Mouse (Mus musculus) embryonic facial prominence, embryonic 10.5 days (tissue): ENCODE measurements around the gene Siah1a. TPM values are rescaled to one million over a fixed set of nuclear protein-coding genes. Genes with fewer than 3 reads are reported as not detected.

Source experiments
- DNase-seq: peaks from one replicate; pipeline ENCODE4 v3.0.0-alpha.2; 2017; ENCODE audit warnings: low spot score
- H3K27ac ChIP-seq: fragments of 300-500 bp; sonication (generic); replicated peaks from 2 replicates; pipeline ENCODE4 v1.5.1; 2016; ENCODE audit warnings: mild to moderate bottlenecking
- H3K27me3 ChIP-seq: fragments of 300-500 bp; sonication (generic); replicated peaks from 2 replicates; pipeline ENCODE4 v1.6.1; 2016; ENCODE audit warnings: low read depth, mild to moderate bottlenecking; ENCODE audit not compliant: poor library complexity, severe bottlenecking
- H3K36me3 ChIP-seq: fragments of 300-500 bp; sonication (generic); replicated peaks from 2 replicates; pipeline ENCODE4 v1.6.1; 2016; ENCODE audit warnings: mild to moderate bottlenecking, moderate library complexity
- H3K4me1 ChIP-seq: fragments of 300-500 bp; sonication (generic); 2 replicates; pipeline ENCODE4 v1.6.1; 2016
- H3K4me3 ChIP-seq: fragments of 300-500 bp; sonication (generic); 2 replicates; pipeline ENCODE4 v1.5.1; 2016; ENCODE audit warnings: mild to moderate bottlenecking, moderate library complexity
- H3K9me3 ChIP-seq: fragments of 300-500 bp; sonication (generic); 2 replicates; pipeline ENCODE4 v1.6.1; 2016; ENCODE audit warnings: mild to moderate bottlenecking
- WGBS: fragments of 180-500 bp; shearing (Covaris S2); methylation state at CpG from one replicate; pipeline ENCODE4 v1.1.7; 2016; 5-methylcytosine and 5-hydroxymethylcytosine counted together
- polyA plus RNA-seq: library from polyadenylated mRNA; unstranded; fragments of >200 nt; fragmentation: Nextera tagmentation; extraction: Ambion mirVana; gene quantifications from 2 replicates; pipeline ENCODE4 v1.2.1, GENCODE M21; 2016

Siah1a gene
- polyA plus RNA-seq, 1 experiment from 2014 or later, result 50.5 TPM

DNA sequence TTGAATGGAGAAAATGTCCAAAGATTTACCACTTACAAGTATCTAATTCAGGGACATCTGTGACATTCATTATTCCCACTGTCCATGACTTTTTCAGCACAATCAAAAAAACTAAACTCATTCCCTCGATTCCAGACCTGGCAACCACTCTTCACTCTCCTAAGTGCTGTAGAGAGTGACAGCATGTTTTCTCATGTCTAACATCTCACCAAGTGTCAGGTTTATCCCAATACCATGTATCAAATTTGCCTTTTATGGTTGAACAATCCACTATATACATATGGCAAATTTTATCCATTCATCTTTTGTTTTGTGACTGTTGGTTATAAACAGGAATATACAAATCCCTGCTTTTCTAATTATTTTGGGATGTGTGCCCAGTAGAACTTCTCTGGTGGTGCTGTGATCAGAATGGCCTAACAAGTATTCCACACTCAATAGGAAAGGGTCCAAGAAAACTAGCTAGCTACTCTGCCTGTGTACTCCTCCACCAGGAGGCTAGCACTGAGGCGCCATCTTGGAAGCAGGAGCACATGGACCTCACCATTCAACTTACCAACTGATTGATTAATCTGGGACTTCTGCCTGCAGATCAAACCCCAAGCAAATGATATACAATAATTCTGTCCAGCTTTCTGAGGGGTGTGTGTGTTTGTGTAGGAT lies 27.3 kb downstream of the Siah1a start:
- WGBS, result 84% methylated on average over 2 of the region's 2 CpGs
- H3K9me3 ChIP-seq, result no peaks in the 10 kb centered on the region
- H3K4me3 ChIP-seq, result no peak overlapping the region
- peaks cover 77% of the 10 kb centered on the region for H3K36me3 ChIP-seq
- no peaks in the 10 kb centered on the region for H3K27me3 ChIP-seq
- DNase-seq, result no peak
- H3K4me1 ChIP-seq, result no peaks in the 10 kb centered on the region
- H3K27ac ChIP-seq, result no peak overlapping the region

DNA sequence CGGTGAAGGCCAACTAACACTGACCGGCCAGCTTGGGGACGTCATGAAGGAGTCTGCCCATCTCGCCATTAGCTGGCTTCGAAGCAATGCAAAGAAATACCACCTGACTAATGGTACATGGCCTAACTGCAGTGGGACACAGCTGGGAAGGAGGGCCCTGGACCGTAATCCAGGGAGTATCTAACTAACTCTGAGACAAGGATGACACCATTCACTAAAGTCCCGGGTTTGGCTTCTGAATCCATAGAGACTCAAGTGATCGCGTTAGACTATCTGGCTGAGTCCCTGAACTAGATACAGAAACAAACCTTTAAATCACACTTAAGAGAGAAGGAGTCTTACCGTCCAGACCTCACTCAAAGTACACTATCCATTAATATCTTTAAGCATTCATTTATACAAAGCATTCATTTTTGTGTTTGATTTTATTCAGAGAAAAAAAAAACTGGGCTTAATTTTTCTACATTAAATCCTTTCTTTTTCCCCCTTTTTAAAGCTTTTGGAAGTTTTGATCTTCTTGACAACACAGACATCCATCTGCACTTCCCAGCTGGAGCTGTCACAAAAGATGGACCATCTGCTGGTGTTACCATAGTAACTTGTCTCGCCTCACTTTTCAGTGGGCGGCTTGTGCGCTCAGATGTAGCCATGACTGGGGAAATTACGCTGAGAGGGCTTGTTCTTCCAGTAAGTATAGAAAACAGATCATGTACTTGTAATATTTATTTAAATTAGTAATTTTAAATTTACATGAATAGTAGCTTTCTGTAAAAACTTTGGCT lies 32.1 kb downstream of the Siah1a start:
- WGBS, result 84% methylated on average over 14 of the region's 14 CpGs
- no peak overlapping the region for H3K4me3 ChIP-seq
- no peaks in the 10 kb centered on the region for H3K9me3 ChIP-seq
- peaks cover 4% of the 10 kb centered on the region; the same call in 1 of the 2 replicates for H3K4me1 ChIP-seq
- no peak for DNase-seq
- H3K27me3 ChIP-seq, result no peaks in the 10 kb centered on the region
- H3K36me3 ChIP-seq, result peaks cover 43% of the 10 kb centered on the region
- no peak overlapping the region for H3K27ac ChIP-seq

DNA sequence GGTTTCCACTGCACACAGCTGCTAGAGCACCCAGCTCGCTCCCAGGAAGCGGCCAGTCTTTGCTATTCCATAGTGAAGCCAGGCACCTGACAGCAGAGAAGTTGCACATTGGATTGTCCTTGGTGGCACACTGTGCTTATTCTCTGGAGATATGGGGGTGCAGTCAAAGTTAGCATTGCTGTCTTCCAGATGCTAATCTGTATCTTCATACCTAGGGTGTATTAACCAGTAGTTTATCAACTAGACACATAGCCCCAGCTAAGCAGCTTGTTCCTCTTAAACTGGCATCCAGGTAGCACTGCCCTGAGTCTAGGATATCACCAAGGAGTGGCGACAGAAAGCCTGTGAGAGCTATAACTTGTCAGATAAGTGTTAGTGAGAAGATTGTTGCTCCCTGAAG lies 33.1 kb downstream of the Siah1a start:
- Histone ChIP-seq H3K27me3 (no peaks in the 10 kb centered on the region), H3K4me1 (peaks cover 4% of the 10 kb centered on the region; the same call in 1 of the 2 replicates), H3K4me3 (no peak overlapping the region), H3K36me3 (peaks cover 34% of the 10 kb centered on the region), H3K27ac (no peak overlapping the region), H3K9me3 (no peaks in the 10 kb centered on the region)
- WGBS, result 83% methylated on average over 3 of the region's 3 CpGs
- DNase-seq, result no peak

DNA sequence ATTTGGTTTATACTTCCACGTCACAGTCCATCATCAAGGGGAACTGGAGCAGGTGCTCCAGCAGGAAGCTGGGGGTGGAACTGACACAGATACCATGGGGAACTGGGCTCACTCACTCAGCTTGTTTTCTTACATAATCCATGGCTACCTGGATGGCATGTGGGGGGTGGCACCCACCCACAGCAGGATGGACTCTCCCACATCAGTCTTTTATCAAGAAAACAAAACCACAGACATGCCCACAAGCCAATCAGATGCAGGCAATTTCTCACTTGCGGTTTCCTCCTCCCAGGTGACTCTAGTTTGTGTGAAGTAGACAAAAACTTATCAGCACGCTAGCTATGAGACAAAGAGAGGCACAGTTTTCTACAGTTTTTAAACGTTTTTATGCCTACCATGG lies 37.9 kb downstream of the Siah1a start:
- H3K27me3 ChIP-seq, result no peaks in the 10 kb centered on the region

DNA sequence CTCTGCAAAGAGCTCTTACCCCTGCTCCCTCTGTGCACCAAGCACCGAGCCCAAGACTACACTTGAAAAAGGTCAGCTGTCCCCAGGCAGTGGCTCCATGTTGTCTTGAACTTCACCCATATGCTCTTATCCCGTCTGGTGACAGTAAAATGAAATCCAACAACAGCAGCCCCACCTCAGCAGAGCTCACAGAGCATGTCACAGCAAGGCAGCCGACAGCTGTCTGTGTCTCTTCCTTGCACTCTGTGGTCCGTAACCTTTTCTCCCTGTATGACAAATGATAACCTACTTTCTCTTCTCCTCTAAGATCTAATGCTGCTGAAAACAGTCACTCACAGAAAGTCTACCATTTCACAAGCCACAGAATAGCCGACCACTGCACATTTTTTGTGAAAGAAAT lies 39.0 kb downstream of the Siah1a start:
- Histone ChIP-seq H3K4me1 (peaks cover 4% of the 10 kb centered on the region; the same call in 1 of the 2 replicates), H3K27ac (no peak overlapping the region), H3K9me3 (no peaks in the 10 kb centered on the region), H3K36me3 (peaks cover 18% of the 10 kb centered on the region; the same call in 1 of the 2 replicates), H3K27me3 (no peaks in the 10 kb centered on the region), H3K4me3 (no peak overlapping the region)
- DNase-seq, result no peak
- WGBS, result 87% methylated on average over 5 of the region's 5 CpGs

More for the DNA sequence above, 37.9 kb downstream of the Siah1a start:
- Histone ChIP-seq H3K9me3 (no peaks in the 10 kb centered on the region), H3K27ac (no peak overlapping the region), H3K4me3 (no peak overlapping the region), H3K36me3 (peaks cover 18% of the 10 kb centered on the region; the same call in 1 of the 2 replicates), H3K4me1 (peaks cover 4% of the 10 kb centered on the region; the same call in 1 of the 2 replicates)
- WGBS, result 77% methylated on average over 4 of the region's 4 CpGs
- no peak for DNase-seq

DNA sequence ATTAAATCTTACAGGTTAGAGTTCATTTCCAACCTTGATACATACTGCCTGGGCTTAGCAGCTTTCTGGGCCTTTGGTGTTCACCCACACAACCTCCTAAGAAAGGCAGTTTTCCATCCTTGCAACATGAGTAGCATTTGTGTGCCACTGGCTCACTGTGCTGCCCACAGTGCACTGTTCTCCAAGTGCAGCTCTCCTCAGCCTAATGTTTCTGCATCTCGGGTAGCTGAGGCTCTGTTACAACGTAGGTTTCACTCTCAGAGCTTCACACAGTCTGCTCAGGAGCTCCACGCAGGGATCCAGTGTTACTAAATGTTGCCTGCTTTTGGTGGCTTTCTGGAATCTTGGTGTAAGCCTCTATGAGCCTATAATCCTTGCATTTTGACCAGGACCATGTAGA lies 40.4 kb downstream of the Siah1a start:
- Histone ChIP-seq H3K9me3 (no peaks in the 10 kb centered on the region), H3K4me3 (no peak overlapping the region), H3K27ac (no peak overlapping the region), H3K27me3 (no peaks in the 10 kb centered on the region), H3K36me3 (peaks cover 18% of the 10 kb centered on the region; the same call in 1 of the 2 replicates), H3K4me1 (no peaks in the 10 kb centered on the region)
- no peak for DNase-seq
- WGBS, result 84% methylated on average over 3 of the region's 3 CpGs

DNA sequence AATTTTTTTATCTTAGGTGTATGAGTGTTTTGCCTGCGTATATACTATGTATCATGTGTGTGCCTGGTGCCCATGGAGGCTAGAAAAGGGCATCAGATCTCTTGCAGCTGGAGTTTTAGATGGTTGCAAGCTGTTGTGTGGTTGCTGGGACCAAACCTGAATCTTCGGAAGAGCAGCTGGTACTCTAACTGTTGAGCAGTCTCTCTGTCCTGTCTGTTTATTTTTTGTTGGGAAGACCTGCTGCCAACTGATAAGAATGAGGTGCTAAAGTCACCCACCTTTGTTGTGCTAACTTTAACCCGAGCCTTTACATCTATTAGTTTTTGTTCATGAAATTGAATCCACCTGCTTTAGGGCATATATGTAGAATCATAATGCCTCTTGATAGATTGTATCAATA lies 43.3 kb downstream of the Siah1a start:
- Histone ChIP-seq H3K27ac (no peak overlapping the region), H3K27me3 (no peaks in the 10 kb centered on the region), H3K36me3 (peaks cover 10% of the 10 kb centered on the region; the same call in 1 of the 2 replicates), H3K4me1 (no peaks in the 10 kb centered on the region), H3K4me3 (no peak overlapping the region), H3K9me3 (no peaks in the 10 kb centered on the region)
- no peak for DNase-seq
- WGBS, result 89% methylated on average over 3 of the region's 3 CpGs

DNA sequence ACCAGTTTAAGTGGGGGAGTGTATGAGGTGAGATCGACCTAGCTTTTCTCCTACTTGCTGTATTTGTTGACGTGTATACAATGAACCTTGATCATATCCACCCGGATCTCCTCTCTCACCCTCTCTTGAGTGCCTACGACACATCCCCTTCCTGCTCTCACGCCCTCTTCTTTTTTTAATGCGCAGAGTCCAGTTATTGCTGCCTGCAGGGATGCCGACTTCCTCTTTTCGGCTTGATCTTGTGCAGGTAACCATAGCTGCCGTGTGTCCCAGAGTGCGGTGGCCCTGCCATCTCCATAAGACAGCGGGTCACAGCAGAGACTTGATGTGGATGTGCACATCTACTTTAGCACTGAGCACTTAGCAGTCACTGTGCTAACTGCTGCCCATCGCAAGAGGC lies 46.3 kb downstream of the Siah1a start:
- 90% methylated on average over 12 of the region's 12 CpGs for WGBS
- H3K36me3 ChIP-seq, result peaks cover 7% of the 10 kb centered on the region; the same call in 1 of the 2 replicates
- no peak for DNase-seq

DNA sequence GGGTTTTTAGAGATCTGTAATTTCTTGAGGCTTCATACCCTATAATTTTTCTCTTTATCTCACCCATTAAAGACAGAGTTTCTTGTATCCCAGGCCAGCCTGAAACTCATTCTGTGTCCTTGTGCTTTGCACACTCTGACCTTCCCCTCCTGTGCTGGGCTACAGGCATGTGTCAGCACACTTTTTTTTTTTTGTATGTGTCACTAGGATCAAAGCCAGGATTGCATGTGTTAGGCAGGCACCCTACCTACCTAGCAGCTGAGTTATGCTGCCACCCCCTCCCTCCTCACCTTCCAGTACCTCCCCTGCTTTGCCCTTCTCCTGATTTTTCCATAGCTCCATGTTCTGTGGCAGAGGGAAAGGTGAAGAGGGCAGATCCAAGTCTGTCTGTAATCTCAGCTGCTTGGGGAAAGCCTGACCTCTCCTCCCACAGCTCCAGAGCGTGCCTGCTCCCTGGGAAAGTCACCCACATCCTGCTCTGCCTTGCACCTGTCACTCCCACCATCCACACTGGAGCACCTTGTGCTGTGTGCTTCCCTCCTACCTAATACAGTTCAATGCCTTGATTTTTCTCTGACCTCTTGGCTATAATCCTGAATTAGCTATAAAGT lies 46.8 kb downstream of the Siah1a start:
- peaks cover 7% of the 10 kb centered on the region; the same call in 1 of the 2 replicates for H3K36me3 ChIP-seq
- no peaks in the 10 kb centered on the region for H3K9me3 ChIP-seq
- WGBS, result 70% methylated on average over 1 of the region's 1 CpGs
- H3K27me3 ChIP-seq, result no peaks in the 10 kb centered on the region
- no peak overlapping the region for H3K4me3 ChIP-seq
- no peak overlapping the region for H3K27ac ChIP-seq
- no peaks in the 10 kb centered on the region for H3K4me1 ChIP-seq
- DNase-seq, result no peak

More for the DNA sequence above, 46.3 kb downstream of the Siah1a start:
- Histone ChIP-seq H3K4me1 (no peaks in the 10 kb centered on the region), H3K27ac (no peak overlapping the region), H3K9me3 (no peaks in the 10 kb centered on the region), H3K4me3 (no peak overlapping the region), H3K27me3 (no peaks in the 10 kb centered on the region)

DNA sequence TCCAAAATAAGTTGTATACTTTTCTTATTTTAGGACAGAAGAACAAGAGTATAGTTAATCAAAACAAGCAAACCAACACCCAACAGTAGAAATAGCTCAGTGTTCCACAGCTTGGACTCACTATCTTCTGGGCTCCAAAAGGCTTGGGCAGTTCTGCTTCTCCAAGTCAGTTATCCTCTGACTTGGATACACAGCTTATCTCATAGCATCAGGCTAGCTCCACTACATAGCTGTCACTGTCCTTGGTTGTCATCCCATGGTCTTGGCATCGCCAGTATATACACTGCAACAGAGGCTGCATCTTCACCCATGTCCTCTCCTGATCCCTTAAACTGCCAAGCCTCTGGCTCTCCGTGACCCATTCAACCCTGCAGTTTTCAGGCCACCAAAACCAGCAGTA lies 50.0 kb downstream of the Siah1a start:
- WGBS, result 90% methylated on average over 2 of the region's 2 CpGs

DNA sequence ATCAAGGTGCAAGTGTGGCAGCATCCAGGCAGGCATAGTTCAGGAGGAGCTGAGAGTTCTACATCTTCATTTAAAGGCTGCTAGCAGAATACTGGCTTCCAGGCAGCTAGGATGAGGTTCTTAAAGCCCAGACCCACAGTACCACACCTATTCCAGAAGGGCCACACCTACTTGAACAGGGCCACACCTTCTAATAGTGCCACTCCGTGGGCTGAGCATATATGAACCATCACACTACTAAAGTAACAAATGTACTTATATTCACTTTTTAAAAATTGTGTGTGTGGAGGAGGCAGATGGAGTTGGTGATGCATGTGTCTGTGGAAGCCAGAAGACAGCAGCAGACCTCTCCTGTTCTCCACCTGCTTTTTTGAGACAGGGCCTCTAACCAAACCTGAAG lies 51.7 kb downstream of the Siah1a start:
- Histone ChIP-seq H3K4me1 (no peaks in the 10 kb centered on the region), H3K36me3 (peaks cover 9% of the 10 kb centered on the region; the same call in 1 of the 2 replicates), H3K4me3 (no peak overlapping the region), H3K27me3 (no peaks in the 10 kb centered on the region), H3K9me3 (no peaks in the 10 kb centered on the region), H3K27ac (no peak overlapping the region)
- no peak for DNase-seq
- WGBS, result 90% methylated on average over 1 of the region's 1 CpGs

More for the DNA sequence above, 50.0 kb downstream of the Siah1a start:
- Histone ChIP-seq H3K27me3 (no peaks in the 10 kb centered on the region), H3K27ac (no peak overlapping the region), H3K9me3 (no peaks in the 10 kb centered on the region), H3K4me3 (no peak overlapping the region), H3K4me1 (no peaks in the 10 kb centered on the region), H3K36me3 (peaks cover 7% of the 10 kb centered on the region; the same call in 1 of the 2 replicates)
- no peak for DNase-seq

DNA sequence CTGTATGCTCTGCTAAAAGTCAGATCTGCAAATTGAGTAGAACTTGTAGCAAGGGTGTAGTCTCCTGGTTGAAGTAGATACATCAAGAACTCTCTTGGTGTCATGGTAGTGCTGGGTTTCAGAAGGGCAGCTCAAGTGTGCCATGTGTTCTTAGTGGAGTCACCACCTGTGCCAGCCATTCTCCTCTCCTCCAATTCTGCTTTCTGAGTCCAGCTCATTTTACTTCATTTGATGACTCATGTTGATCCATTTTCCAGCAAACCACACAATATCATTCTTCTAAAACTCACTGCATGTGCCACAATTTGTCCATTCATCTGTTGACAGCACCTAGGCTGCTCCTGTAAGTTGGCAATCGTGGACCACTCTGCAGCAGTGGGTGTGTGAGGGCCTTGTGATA lies 53.6 kb downstream of the Siah1a start:
- no peak for DNase-seq
- H3K27ac ChIP-seq, result no peak overlapping the region
- H3K36me3 ChIP-seq, result peaks cover 11% of the 10 kb centered on the region; the same call in 1 of the 2 replicates
- H3K4me1 ChIP-seq, result 0 out of 2 replicates have a peak, but pooled peaks cover 4% of the 10 kb centered on the region
- H3K4me3 ChIP-seq, result no peak overlapping the region
- no peaks in the 10 kb centered on the region for H3K9me3 ChIP-seq
- no peaks in the 10 kb centered on the region for H3K27me3 ChIP-seq
- WGBS, result 87% methylated on average over 1 of the region's 1 CpGs
